Mouse (Mus musculus) G1E (cell line): ENCODE results near the gene Gadd45gip1. TPM values are rescaled to one million over a fixed set of nuclear protein-coding genes. Genes with fewer than 3 reads are reported as not detected.
A peak's percentile ranks its signal among the peaks of the same experiment; 100 is the strongest.

Source experiments
- ATAC-seq: 2 replicates; pipeline ENCODE4 v1.8.0; 2016; ENCODE audit warnings: mild to moderate bottlenecking; ENCODE audit not compliant: insufficient number of reproducible peaks, poor library complexity, low FRiP score, severe bottlenecking; ENCODE audit errors: extremely low read depth
- DNase-seq: peaks from one replicate; pipeline ENCODE4 v3.0.0; 2012; ENCODE audit warnings: low spot score
- H3K27me3 ChIP-seq: 2 replicates; pipeline ENCODE4 v1.6.1; 2012; ENCODE audit warnings: mild to moderate bottlenecking, low read length, inconsistent platforms; ENCODE audit not compliant: insufficient read depth
- H3K36me3 ChIP-seq: replicated peaks from 2 replicates; pipeline ENCODE3; 2012; ENCODE audit warnings: mild to moderate bottlenecking, inconsistent platforms
- H3K4me1 ChIP-seq: 2 replicates; pipeline ENCODE4 v1.6.1; 2012; ENCODE audit warnings: low read depth, low read length, inconsistent platforms, mixed read lengths; ENCODE audit not compliant: insufficient read depth
- H3K4me3 ChIP-seq: 2 replicates; pipeline ENCODE4 v1.5.1; 2012; ENCODE audit warnings: low read depth, mild to moderate bottlenecking, inconsistent platforms, low read length, moderate library complexity, mixed read lengths
- H3K9me3 ChIP-seq: replicated peaks from 2 replicates; pipeline ENCODE4 v1.6.1; 2012; ENCODE audit warnings: inconsistent platforms
- CTCF ChIP-seq: IDR thresholded peaks from 2 replicates; pipeline ENCODE4 v1.5.1; 2012; ENCODE audit warnings: low read depth, low read length, inconsistent platforms, mixed read lengths
- GATA1 ChIP-seq: IDR thresholded peaks from 2 replicates; pipeline ENCODE4 v1.6.1; 2012; ENCODE audit warnings: borderline replicate concordance, low read length, inconsistent platforms, mixed read lengths
- GATA2 ChIP-seq: IDR thresholded peaks from 2 replicates; pipeline ENCODE4 v1.6.1; 2012; ENCODE audit warnings: low read depth, low read length, inconsistent platforms, borderline replicate concordance
- POLR2AphosphoS5 ChIP-seq: IDR thresholded peaks from 2 replicates; pipeline ENCODE4 v1.6.1; 2012; ENCODE audit warnings: low read depth, low read length, inconsistent platforms; ENCODE audit not compliant: insufficient replicate concordance
- TAL1 ChIP-seq: conservative IDR thresholded peaks from 2 replicates; pipeline ENCODE4 v1.6.1; 2012; ENCODE audit warnings: low read depth, low read length, inconsistent platforms, mixed read lengths
- polyA plus RNA-seq: library from polyadenylated mRNA; stranded (reverse); fragments of >175 nt; gene quantifications from 2 replicates; pipeline ENCODE4 v1.2.3, GENCODE M21; 2012
- total RNA-seq, 2 experiments: library from RNA; stranded (forward) in 1 of 2; stranded (reverse) in 1 of 2; fragments of 200-1000 nt in 1 of 2; fragments of >200 nt in 1 of 2; fragmentation: Nextera tagmentation in 1 of 2; gene quantifications; 2 replicates each; pipeline ENCODE4 v1.2.3; 2014 to 2017

Gadd45gip1 gene
- total and polyA plus RNA-seq, 3 experiments: 13.0 to 79.7 (median 20.4) TPM

DNA sequence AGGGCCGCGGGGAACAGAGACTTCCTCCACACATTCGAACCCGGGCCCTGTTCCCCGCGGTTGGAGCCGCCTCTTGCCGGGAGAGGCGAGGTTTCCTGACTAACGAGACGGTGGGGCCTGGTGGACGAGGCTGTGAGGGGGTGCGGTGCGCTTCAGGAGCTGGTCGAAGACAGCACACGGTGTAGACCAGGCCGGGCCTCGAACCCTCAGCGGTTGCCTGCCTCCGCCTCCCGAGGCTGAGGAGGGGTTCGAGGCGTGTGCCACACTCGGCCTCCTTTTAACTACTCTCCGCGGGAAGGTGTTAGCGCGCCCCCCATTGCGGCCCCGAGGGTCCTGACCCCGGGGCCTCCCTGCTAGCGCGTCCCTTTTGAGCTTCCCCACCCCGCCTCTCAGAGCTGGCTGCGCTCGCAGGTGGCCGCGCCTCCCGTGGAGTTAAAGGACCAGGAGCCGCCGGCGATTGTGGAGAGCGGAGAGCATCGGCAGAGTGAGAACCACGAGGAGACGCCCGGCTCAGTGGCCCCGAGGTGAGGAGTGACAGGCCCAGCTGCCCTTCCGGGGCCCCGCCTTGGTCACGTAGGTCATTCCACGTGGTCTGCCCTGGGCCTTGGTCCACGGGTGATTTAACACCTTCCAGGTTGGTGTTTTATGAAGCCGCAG is 41.1 kb downstream of the Gadd45gip1 start:
- H3K27me3 ChIP-seq: no peaks in the 10 kb centered on the region
- TF ChIP-seq CTCF (no peak), POLR2AphosphoS5 (no peak; the same call in 1 of the 2 replicates), GATA1 (no peak), GATA2 (no peak), TAL1 (no peak)
- H3K4me3 ChIP-seq: peak overlapping the region; percentile 73
- DNase-seq: peak; percentile 25
- ATAC-seq: no peak
- no peaks in the 10 kb centered on the region for H3K9me3 ChIP-seq
- H3K4me1 ChIP-seq: peaks cover 72% of the 10 kb centered on the region
- H3K36me3 ChIP-seq: peaks cover 79% of the 10 kb centered on the region

DNA sequence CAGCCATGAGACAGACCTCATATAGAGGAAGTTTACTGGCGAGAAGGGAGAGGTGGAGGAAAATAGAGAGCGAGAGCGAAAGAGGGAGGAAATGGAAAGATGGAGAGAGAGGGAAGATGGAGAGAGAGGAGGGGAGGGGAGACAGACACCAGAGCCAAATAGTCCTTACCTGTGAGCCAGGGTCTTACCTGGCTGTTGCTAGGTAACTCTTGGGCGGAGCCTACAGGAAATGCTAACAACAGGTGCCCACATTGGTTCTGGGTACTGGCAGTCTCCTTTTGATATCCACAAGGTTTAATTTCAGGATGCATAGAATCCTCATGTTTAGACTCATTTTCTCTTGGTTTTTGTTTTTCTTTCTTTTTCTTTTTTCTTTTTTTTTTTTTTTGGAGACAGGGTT is 41.7 kb downstream of the Gadd45gip1 start:
- Histone ChIP-seq H3K4me1 (peaks cover 72% of the 10 kb centered on the region), H3K9me3 (no peaks in the 10 kb centered on the region), H3K4me3 (peak overlapping the region; percentile 73), H3K27me3 (no peaks in the 10 kb centered on the region), H3K36me3 (peaks cover 78% of the 10 kb centered on the region)
- no peak for DNase-seq
- no peak for ATAC-seq
- TF ChIP-seq TAL1 (no peak), POLR2AphosphoS5 (no peak), GATA2 (no peak), CTCF (no peak), GATA1 (no peak)

DNA sequence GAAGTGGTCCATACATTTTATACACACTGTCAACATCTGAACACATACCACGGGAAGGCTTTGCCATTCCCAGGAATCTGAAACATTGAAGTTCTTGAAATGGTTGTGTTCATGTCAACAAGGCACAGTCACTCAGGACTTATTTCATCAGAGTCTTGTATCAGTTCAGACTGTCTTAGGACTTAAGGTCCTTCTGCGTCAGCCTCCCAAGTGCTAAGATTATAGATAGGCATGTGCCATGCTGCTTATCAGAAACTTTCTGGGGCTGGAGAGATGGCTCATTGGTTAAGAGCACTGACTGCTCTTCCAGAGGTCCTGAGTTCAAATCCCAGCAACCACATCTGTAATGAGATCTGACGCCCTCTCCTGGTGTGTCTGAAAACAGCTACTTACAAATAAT is 43.0 kb downstream of the Gadd45gip1 start:
- ATAC-seq (peak; percentile 36; the same call in 1 of the 2 replicates), DNase-seq (no peak)
- Histone ChIP-seq H3K27me3 (no peaks in the 10 kb centered on the region), H3K9me3 (no peaks in the 10 kb centered on the region), H3K4me1 (peaks cover 68% of the 10 kb centered on the region), H3K36me3 (peaks cover 75% of the 10 kb centered on the region), H3K4me3 (no peak overlapping the region; the same call in 1 of the 2 replicates)
- TF ChIP-seq GATA2 (no peak), CTCF (no peak), TAL1 (no peak)

DNA sequence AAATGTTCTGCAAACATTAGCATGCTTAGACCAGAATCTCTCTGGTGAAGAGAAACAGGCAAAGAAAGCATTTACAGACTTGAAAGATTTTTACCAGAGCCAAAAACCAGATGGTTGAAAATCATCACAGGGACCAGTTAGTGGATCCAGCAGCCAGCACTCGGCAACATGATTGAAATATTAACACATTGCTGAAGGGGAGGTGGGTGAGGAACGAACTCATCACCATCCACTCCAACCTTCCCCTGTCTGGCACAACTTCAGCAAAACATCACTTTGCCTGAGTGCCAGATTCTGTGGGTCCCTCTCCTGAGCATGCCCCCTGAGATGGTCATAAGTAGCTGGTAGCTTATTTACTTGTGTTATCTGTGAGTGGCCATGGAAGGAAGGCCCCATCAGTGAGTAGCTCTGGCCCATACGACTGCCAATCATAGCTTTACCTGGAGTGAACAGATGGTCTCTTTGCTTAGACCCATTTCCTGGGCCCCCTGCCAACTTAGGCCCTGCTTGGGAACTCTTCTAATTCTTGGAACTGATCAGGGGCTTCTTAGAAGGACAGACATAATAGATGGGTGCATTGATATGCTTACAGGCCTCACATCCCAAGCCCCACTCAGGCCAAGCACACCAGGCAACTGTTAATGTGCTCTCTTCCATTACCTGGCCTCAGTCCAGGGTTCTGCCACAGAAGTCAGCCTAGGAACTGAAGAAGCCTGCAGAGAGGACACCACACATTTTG is 46.1 kb downstream of the Gadd45gip1 start:
- H3K36me3 ChIP-seq: peaks cover 82% of the 10 kb centered on the region
- H3K4me3 ChIP-seq: no peak overlapping the region; the same call in 1 of the 2 replicates
- TF ChIP-seq GATA1 (no peak), POLR2AphosphoS5 (no peak), CTCF (no peak)
- H3K4me1 ChIP-seq: peaks cover 57% of the 10 kb centered on the region
- ATAC-seq (peak; percentile 19; the same call in 1 of the 2 replicates), DNase-seq (no peak)
- H3K9me3 ChIP-seq: no peaks in the 10 kb centered on the region
- H3K27me3 ChIP-seq: no peaks in the 10 kb centered on the region

DNA sequence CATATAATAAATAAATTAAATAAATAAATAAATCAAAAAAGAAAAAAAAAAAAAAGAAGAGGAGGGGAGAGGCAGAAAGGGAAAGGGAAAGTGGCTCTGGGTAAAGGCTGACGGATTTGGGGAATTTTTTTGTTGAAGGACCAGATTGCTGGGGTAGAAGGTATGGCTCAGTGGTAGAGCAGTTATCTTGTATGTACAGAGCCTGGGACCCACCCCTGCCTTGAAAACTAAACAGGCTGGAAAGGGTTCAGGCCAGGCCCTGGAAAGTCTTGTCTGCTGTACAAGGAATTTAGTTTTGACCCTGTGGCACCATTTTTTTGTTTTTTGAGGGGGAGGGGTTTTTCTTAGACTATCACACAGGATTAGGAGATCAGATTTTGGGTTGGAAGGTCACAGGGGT is 47.6 kb downstream of the Gadd45gip1 start:
- no peaks in the 10 kb centered on the region for H3K9me3 ChIP-seq
- ATAC-seq (no peak), DNase-seq (no peak)
- H3K27me3 ChIP-seq: no peaks in the 10 kb centered on the region
- TF ChIP-seq POLR2AphosphoS5 (no peak), CTCF (no peak), TAL1 (no peak), GATA1 (no peak), GATA2 (no peak)
- H3K36me3 ChIP-seq: peaks cover 83% of the 10 kb centered on the region
- peaks cover 49% of the 10 kb centered on the region for H3K4me1 ChIP-seq
- no peak overlapping the region for H3K4me3 ChIP-seq

DNA sequence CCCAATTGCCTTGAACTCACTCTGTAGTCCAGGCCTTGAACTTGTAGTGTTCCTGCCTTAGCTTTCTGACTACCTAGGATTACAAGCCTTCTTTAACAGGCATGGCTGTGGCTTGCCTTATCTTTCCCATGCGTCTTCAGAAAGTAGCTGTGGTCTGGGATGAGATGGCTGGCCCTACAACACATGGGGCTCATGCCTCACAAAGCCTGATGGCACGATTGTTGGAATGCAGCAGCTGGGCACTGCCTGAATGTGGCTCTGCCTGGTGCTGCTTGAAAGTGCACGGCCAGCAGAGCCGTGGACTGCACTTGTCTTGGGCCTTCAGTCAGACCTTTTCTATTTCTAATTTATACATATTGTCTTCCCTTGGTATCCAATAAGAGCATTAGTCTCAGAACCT is 53.4 kb downstream of the Gadd45gip1 start:
- no peak for TF ChIP-seq POLR2AphosphoS5
- TF ChIP-seq TAL1: no peak
- no peak for TF ChIP-seq CTCF
- no peak for TF ChIP-seq GATA2
- TF ChIP-seq GATA1: no peak
- Histone ChIP-seq H3K4me1 (peaks cover 27% of the 10 kb centered on the region), H3K4me3 (no peak overlapping the region), H3K27me3 (no peaks in the 10 kb centered on the region), H3K36me3 (peaks cover 90% of the 10 kb centered on the region), H3K9me3 (no peaks in the 10 kb centered on the region)
- no peak for ATAC-seq
- DNase-seq: no peak

Other genes with a start within 250 kb of the Gadd45gip1 start
Only the 20 nearest of the 30 such genes appear.
- gene Trmt1, start 145.2 kb upstream of the Gadd45gip1 start, total RNA-seq (2014; fragmentation: Nextera tagmentation): 63.3 and 64.9 TPM in 2 replicates
- gene Trmt1, start 145.2 kb upstream of the Gadd45gip1 start, total RNA-seq (2017): 68.2 and 96.4 TPM in 2 replicates
- gene Trmt1, start 145.2 kb upstream of the Gadd45gip1 start, polyA plus RNA-seq: 244 and 260 TPM in 2 replicates
- gene Nacc1, start 143.7 kb upstream of the Gadd45gip1 start, total RNA-seq (2014; fragmentation: Nextera tagmentation): 120 and 125 TPM in 2 replicates
- 48.1 and 54.5 TPM in 2 replicates for gene Nacc1, start 143.7 kb upstream of the Gadd45gip1 start, total RNA-seq (2017)
- gene Nacc1, start 143.7 kb upstream of the Gadd45gip1 start, polyA plus RNA-seq: 207 and 224 TPM in 2 replicates
- 136 and 138 TPM in 2 replicates for gene Lyl1, start 130.1 kb upstream of the Gadd45gip1 start, total RNA-seq (2014; fragmentation: Nextera tagmentation)
- gene Lyl1, start 130.1 kb upstream of the Gadd45gip1 start, total RNA-seq (2017): 81.2 and 95.6 TPM in 2 replicates
- gene Lyl1, start 130.1 kb upstream of the Gadd45gip1 start, polyA plus RNA-seq: 550 and 561 TPM in 2 replicates
- gene G430095P16Rik, start 108.5 kb upstream of the Gadd45gip1 start, total RNA-seq (2014; fragmentation: Nextera tagmentation): 39.9 and 54.3 TPM in 2 replicates
- gene G430095P16Rik, start 108.5 kb upstream of the Gadd45gip1 start, total RNA-seq (2017): 11.0 and 11.3 TPM in 2 replicates
- gene G430095P16Rik, start 108.5 kb upstream of the Gadd45gip1 start, polyA plus RNA-seq: 35.2 and 42.7 TPM in 2 replicates
- gene Nfix, start 31.2 kb upstream of the Gadd45gip1 start, total RNA-seq (2014; fragmentation: Nextera tagmentation): 30.0 and 34.0 TPM in 2 replicates
- gene Nfix, start 31.2 kb upstream of the Gadd45gip1 start, total RNA-seq (2017): 2.7 and 4.3 TPM in 2 replicates
- 14.3 and 16.2 TPM in 2 replicates for gene Nfix, start 31.2 kb upstream of the Gadd45gip1 start, polyA plus RNA-seq
- 7.1 and 7.7 TPM in 2 replicates for gene Dand5, start 8.7 kb upstream of the Gadd45gip1 start, total RNA-seq (2014; fragmentation: Nextera tagmentation)
- 1.8 and 2.2 TPM in 2 replicates for gene Dand5, start 8.7 kb upstream of the Gadd45gip1 start, total RNA-seq (2017)
- 1.4 and 2.1 TPM in 2 replicates for gene Dand5, start 8.7 kb upstream of the Gadd45gip1 start, polyA plus RNA-seq
- gene Rad23a, start 9.1 kb downstream of the Gadd45gip1 start, total RNA-seq (2014; fragmentation: Nextera tagmentation): 116 and 121 TPM in 2 replicates
- gene Rad23a, start 9.1 kb downstream of the Gadd45gip1 start, total RNA-seq (2017): 38.7 and 39.2 TPM in 2 replicates
- 414 and 672 TPM in 2 replicates for gene Rad23a, start 9.1 kb downstream of the Gadd45gip1 start, polyA plus RNA-seq
- gene Calr, start 15.4 kb downstream of the Gadd45gip1 start, total RNA-seq (2014; fragmentation: Nextera tagmentation): 406 and 435 TPM in 2 replicates
- gene Calr, start 15.4 kb downstream of the Gadd45gip1 start, total RNA-seq (2017): 831 and 954 TPM in 2 replicates
- gene Calr, start 15.4 kb downstream of the Gadd45gip1 start, polyA plus RNA-seq: 248 and 253 TPM in 2 replicates
- gene Farsa, start 25.5 kb downstream of the Gadd45gip1 start, total RNA-seq (2014; fragmentation: Nextera tagmentation): 35.3 and 39.6 TPM in 2 replicates
- 182 and 203 TPM in 2 replicates for gene Farsa, start 25.5 kb downstream of the Gadd45gip1 start, total RNA-seq (2017)
- gene Farsa, start 25.5 kb downstream of the Gadd45gip1 start, polyA plus RNA-seq: 138 and 152 TPM in 2 replicates
- gene Syce2, start 40.6 kb downstream of the Gadd45gip1 start, total RNA-seq (2014; fragmentation: Nextera tagmentation): 370 and 371 TPM in 2 replicates
- 319 and 358 TPM in 2 replicates for gene Syce2, start 40.6 kb downstream of the Gadd45gip1 start, total RNA-seq (2017)
- 261 and 336 TPM in 2 replicates for gene Syce2, start 40.6 kb downstream of the Gadd45gip1 start, polyA plus RNA-seq
- gene Gcdh, start 62.4 kb downstream of the Gadd45gip1 start, total RNA-seq (2014; fragmentation: Nextera tagmentation): 17.7 and 26.6 TPM in 2 replicates
- gene Gcdh, start 62.4 kb downstream of the Gadd45gip1 start, total RNA-seq (2017): 35.2 and 45.8 TPM in 2 replicates
- gene Gcdh, start 62.4 kb downstream of the Gadd45gip1 start, polyA plus RNA-seq: 66.4 and 69.8 TPM in 2 replicates
- 69.9 and 75.0 TPM in 2 replicates for gene Klf1, start 70.4 kb downstream of the Gadd45gip1 start, total RNA-seq (2014; fragmentation: Nextera tagmentation)
- 51.5 and 56.1 TPM in 2 replicates for gene Klf1, start 70.4 kb downstream of the Gadd45gip1 start, total RNA-seq (2017)
- 193 and 253 TPM in 2 replicates for gene Klf1, start 70.4 kb downstream of the Gadd45gip1 start, polyA plus RNA-seq
- 116 and 118 TPM in 2 replicates for gene Dnase2a, start 77.0 kb downstream of the Gadd45gip1 start, total RNA-seq (2014; fragmentation: Nextera tagmentation)
- 147 and 170 TPM in 2 replicates for gene Dnase2a, start 77.0 kb downstream of the Gadd45gip1 start, total RNA-seq (2017)
- gene Dnase2a, start 77.0 kb downstream of the Gadd45gip1 start, polyA plus RNA-seq: 40.2 and 75.0 TPM in 2 replicates
- not detected in 2 replicates for gene Mast1, start 105.8 kb downstream of the Gadd45gip1 start, total RNA-seq (2014; fragmentation: Nextera tagmentation)
- 0.23 and 0.27 TPM in 2 replicates for gene Mast1, start 105.8 kb downstream of the Gadd45gip1 start, total RNA-seq (2017)
- gene Mast1, start 105.8 kb downstream of the Gadd45gip1 start, polyA plus RNA-seq: 0.16 and 0.25 TPM in 2 replicates
- gene Rtbdn, start 115.5 kb downstream of the Gadd45gip1 start, total RNA-seq (2014; fragmentation: Nextera tagmentation): not detected in 2 replicates
- gene Rtbdn, start 115.5 kb downstream of the Gadd45gip1 start, total RNA-seq (2017): 0.11 and 0.12 TPM in 2 replicates
- not detected in 2 replicates for gene Rtbdn, start 115.5 kb downstream of the Gadd45gip1 start, polyA plus RNA-seq
- not detected in 2 replicates for gene Gm49661, start 137.9 kb downstream of the Gadd45gip1 start, total RNA-seq (2014; fragmentation: Nextera tagmentation)
- gene Gm49661, start 137.9 kb downstream of the Gadd45gip1 start, total RNA-seq (2017): not detected in 2 replicates
- not detected in 2 replicates for gene Gm49661, start 137.9 kb downstream of the Gadd45gip1 start, polyA plus RNA-seq
- 134 and 185 TPM in 2 replicates for gene Prdx2, start 138.1 kb downstream of the Gadd45gip1 start, total RNA-seq (2014; fragmentation: Nextera tagmentation)
- gene Prdx2, start 138.1 kb downstream of the Gadd45gip1 start, total RNA-seq (2017): 299 and 388 TPM in 2 replicates
- gene Prdx2, start 138.1 kb downstream of the Gadd45gip1 start, polyA plus RNA-seq: 19.6 and 86.4 TPM in 2 replicates
- gene Rnaseh2a, start 138.2 kb downstream of the Gadd45gip1 start, total RNA-seq (2014; fragmentation: Nextera tagmentation): 162 and 174 TPM in 2 replicates
- 94.1 and 132 TPM in 2 replicates for gene Rnaseh2a, start 138.2 kb downstream of the Gadd45gip1 start, total RNA-seq (2017)
- 477 and 636 TPM in 2 replicates for gene Rnaseh2a, start 138.2 kb downstream of the Gadd45gip1 start, polyA plus RNA-seq
- 25.6 and 38.5 TPM in 2 replicates for gene Junb, start 147.2 kb downstream of the Gadd45gip1 start, total RNA-seq (2014; fragmentation: Nextera tagmentation)
- gene Junb, start 147.2 kb downstream of the Gadd45gip1 start, total RNA-seq (2017): 23.8 and 33.6 TPM in 2 replicates
- gene Junb, start 147.2 kb downstream of the Gadd45gip1 start, polyA plus RNA-seq: 66.8 and 78.5 TPM in 2 replicates
- gene Hook2, start 159.1 kb downstream of the Gadd45gip1 start, total RNA-seq (2014; fragmentation: Nextera tagmentation): 2.7 and 3.4 TPM in 2 replicates
- 7.9 and 8.2 TPM in 2 replicates for gene Hook2, start 159.1 kb downstream of the Gadd45gip1 start, total RNA-seq (2017)
- gene Hook2, start 159.1 kb downstream of the Gadd45gip1 start, polyA plus RNA-seq: 12.2 and 12.7 TPM in 2 replicates